Mouse (Mus musculus) bone marrow macrophage, adult 2 months (primary cell): ENCODE data around the gene Hddc2. TPM values are rescaled to one million over a fixed set of nuclear protein-coding genes. Genes with fewer than 3 reads are reported as not detected.
"Not testable (repeated sequence)": the region's sequence is repeated elsewhere in the genome, so short reads cannot be mapped to it uniquely, and the experiment has no call there.

ENCODE experiments used
- H3K27ac ChIP-seq: 2 replicates; pipeline ENCODE4 v1.5.1; 2012; ENCODE audit warnings: low read depth, low read length; ENCODE audit not compliant: insufficient read depth
- H3K4me1 ChIP-seq: 2 replicates; pipeline ENCODE4 v1.6.1; 2012; ENCODE audit warnings: low read length; ENCODE audit not compliant: control insufficient read depth, insufficient read depth
- H3K4me3 ChIP-seq: 2 replicates; pipeline ENCODE4 v1.5.1; 2012; ENCODE audit warnings: mild to moderate bottlenecking, low read length, moderate library complexity; ENCODE audit not compliant: insufficient read depth
- CTCF ChIP-seq: IDR thresholded peaks from 2 replicates; pipeline ENCODE4 v1.5.1; 2012; ENCODE audit warnings: low read depth, mild to moderate bottlenecking, low read length, moderate library complexity
- POLR2A ChIP-seq: IDR thresholded peaks from 2 replicates; pipeline ENCODE4 v1.6.1; 2012; ENCODE audit warnings: mild to moderate bottlenecking, low read depth, low read length, borderline replicate concordance
- polyA plus RNA-seq: library from polyadenylated mRNA; stranded (reverse); fragments of >200 nt; gene quantifications from 2 replicates; pipeline ENCODE4 v1.2.4, GENCODE M21; 2012; ENCODE audit not compliant: missing spikeins, insufficient read depth, insufficient read length

Gene Hddc2
- polyA plus RNA-seq, 1 experiment: 11.1 TPM

- TF ChIP-seq POLR2A (no peak), CTCF (no peak)
- no peak overlapping the region for H3K27ac ChIP-seq
Observed at GRCm38 (mm10) chr10:31354141-31354540, 41.0 kb downstream of the Hddc2 start.

GRCm38 (mm10) chr10:31354886-31355461, 41.8 kb downstream of the Hddc2 start:
- no peaks in the 10 kb centered on the region for H3K4me1 ChIP-seq
- H3K4me3 ChIP-seq: no peak overlapping the region
- H3K27ac ChIP-seq: no peak overlapping the region
- TF ChIP-seq POLR2A (no peak), CTCF (no peak)

More at GRCm38 (mm10) chr10:31354141-31354540, 41.0 kb downstream of the Hddc2 start:
- Histone ChIP-seq H3K4me1 (no peaks in the 10 kb centered on the region), H3K4me3 (no peak overlapping the region)

- H3K4me3 ChIP-seq: no peak overlapping the region
- no peak overlapping the region for H3K27ac ChIP-seq
- H3K4me1 ChIP-seq: no peaks in the 10 kb centered on the region
- TF ChIP-seq CTCF (no peak), POLR2A (no peak)
Observed at GRCm38 (mm10) chr10:31359749-31360148, 46.6 kb downstream of the Hddc2 start.

DNA sequence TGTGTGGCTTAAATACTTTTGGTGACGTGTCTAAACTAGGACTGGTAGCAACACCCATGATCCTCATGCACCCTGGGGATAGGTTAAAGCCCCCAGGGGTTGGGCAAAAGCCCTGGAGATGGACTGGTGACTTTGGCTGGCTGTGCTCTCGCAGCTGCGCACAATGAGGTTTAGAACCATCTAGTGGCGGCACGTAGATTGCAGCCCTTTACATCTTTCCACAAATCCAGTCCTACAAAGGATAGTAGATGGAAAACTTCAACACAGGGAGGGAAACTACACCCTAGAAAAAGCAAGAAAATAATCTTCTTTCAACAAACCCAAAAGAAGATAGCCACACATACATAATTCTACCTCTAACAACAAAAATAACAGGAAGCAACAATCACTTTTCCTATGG, 57.0 kb downstream of the Hddc2 start:
- H3K4me3 ChIP-seq, H3K4me1 ChIP-seq, H3K27ac ChIP-seq: not testable (repeated sequence)

Other genes with a start within 250 kb of the Hddc2 start
- gene Tpd52l1, start 132.6 kb downstream of the Hddc2 start, polyA plus RNA-seq: not detected in 2 replicates